Mouse (Mus musculus) liver, adult 2 months (tissue): Measurements from ENCODE around the gene Csnk1g2.

Experiments used
- CTCF ChIP-seq: fragments of 200-500 bp; IDR thresholded peaks from 2 replicates; pipeline ENCODE4 v1.5.1; 2011; ENCODE audit warnings: low read depth, low read length, control low read depth
- POLR2A ChIP-seq: fragments of 200-500 bp; IDR thresholded peaks from 2 replicates; pipeline ENCODE4 v1.6.1; 2011; ENCODE audit warnings: low read length, control low read depth; ENCODE audit not compliant: insufficient read depth; ENCODE audit errors: extremely low read depth

- TF ChIP-seq CTCF = no peak
- no peak for TF ChIP-seq POLR2A
Measured at GRCm38 (mm10) chr10:80676198-80676928, 53.7 kb downstream of the Csnk1g2 start.
